Mouse (Mus musculus) cerebellum, adult 2 months (tissue): ENCODE data around the gene Rpl11.
"Not testable (repeated sequence)": the region's sequence is repeated elsewhere in the genome, so short reads cannot be mapped to it uniquely, and the experiment has no call there.

Experiments
- CTCF ChIP-seq: fragments of 200-500 bp; IDR thresholded peaks from 2 replicates; pipeline ENCODE4 v1.5.1; 2011; ENCODE audit warnings: low read depth, mild to moderate bottlenecking, control low read depth, low read length, moderate library complexity, borderline replicate concordance; ENCODE audit not compliant: insufficient read depth
- POLR2A ChIP-seq: fragments of 200-500 bp; IDR thresholded peaks from 2 replicates; pipeline ENCODE4 v1.6.1; 2011; ENCODE audit warnings: low read length, control low read depth, borderline replicate concordance; ENCODE audit not compliant: insufficient read depth

DNA sequence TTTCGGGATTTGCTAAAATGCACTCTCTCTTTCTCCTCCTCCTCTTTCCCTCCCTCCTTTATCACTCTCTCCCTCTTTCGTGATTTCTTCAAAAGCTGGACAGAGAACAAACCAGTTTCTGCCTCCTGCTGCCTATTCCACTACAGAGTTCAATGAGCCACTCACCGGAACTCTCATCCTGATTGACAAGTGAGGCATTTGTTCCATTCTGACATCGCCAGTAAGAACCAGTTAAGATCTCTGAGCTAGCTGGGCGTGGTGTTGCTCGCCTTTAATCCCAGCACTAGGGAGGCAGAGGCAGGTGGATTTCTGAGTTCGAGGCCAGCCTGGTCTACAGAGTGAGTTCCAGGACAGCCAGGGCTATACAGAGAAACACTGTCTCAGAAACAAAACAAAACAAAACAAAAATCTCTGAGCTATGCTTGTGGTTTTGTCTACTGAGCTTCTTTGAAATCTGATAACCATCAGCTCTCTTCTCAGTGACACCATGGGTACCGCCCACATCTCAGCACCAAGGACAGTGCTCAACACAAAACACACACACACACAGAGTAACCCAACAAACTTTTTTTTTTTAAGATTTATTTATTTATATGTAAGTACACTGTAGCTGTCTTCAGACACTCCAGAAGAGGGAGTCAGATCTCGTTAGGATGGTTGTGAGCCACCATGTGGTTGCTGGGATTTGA lies 6.7 kb upstream of the Rpl11 start:
- not testable (repeated sequence) for TF ChIP-seq POLR2A, CTCF
